ENCODE assay signal across 15 mouse cellular contexts in the genomic region with DNA sequence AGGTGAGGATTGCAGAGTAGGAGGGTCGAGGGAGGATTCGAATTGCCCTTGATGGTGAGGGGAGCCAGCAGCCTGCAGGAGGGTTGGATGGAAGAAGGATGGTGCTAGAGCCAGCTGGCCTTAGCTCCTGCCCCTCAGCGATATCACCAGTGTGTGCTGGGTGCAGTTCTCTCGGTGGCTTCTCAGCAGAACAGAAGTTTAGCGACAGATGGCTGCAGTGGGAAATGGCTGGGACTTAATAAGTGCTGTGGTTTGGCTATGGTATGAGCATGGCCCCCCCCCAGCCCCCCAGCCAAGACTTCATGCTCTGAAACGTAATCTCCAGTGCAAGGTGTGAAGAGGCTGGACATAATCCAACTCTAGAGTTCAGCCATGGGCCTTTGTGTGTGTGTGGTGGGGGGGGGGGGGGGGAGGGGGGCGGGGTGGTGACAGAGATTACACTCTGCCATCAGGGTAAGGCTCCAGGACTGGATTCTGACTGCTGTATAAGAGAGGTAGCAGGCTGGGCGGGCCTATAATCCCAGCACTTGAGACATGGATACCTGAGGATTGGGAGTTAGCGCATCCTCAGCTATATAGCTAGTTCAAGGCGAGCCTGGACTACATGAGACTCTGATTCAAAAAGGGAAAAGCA.
A peak's percentile ranks its signal among the peaks of the same experiment; 100 is the strongest.
DNase-seq lines count a peak whose midpoint lies in the region; ATAC-seq and TF ChIP-seq lines count a peak whose summit lies in the region.
"Had no signal": no experiment of that assay in that cellular context is flagged by ENCODE, and none has a peak within 500 bp of the region (broad histone marks: within the 10 kb centered on the region; RNA-seq: fewer than 3 reads in every experiment).

No protein-coding gene starts in this region.

- H3K4me3 ChIP-seq in forebrain, embryonic 10.5 days: no peak overlapping the region
- H3K4me3 ChIP-seq in forebrain, embryonic 11.5 days (ENCODE audit: low read depth, low read length): no peak overlapping the region
- H3K4me3 ChIP-seq in forebrain, embryonic 16.5 days (replicated peaks; ENCODE audit: low read length): no peak overlapping the region
- H3K4me3 ChIP-seq: limb, embryonic 15.5 days had no signal

- TF ChIP-seq CTCF in brain, embryonic 14.5 days (IDR thresholded peaks at IDR 0.05; ENCODE audit: borderline replicate concordance, extremely low read depth, insufficient read depth, insufficient read length): no peak

- no peak for DNase-seq in forebrain, embryonic 10.5 days (ENCODE audit: extremely low spot score, low spot score)
- no peak for DNase-seq in forebrain, embryonic 11.5 days (ENCODE audit: low spot score)
- DNase-seq in left cerebral cortex, postnatal 4 days: peak; percentile 59
- DNase-seq in left cerebral cortex, postnatal 10 days (ENCODE audit: extremely low spot score in 1 of 2, low spot score in 2 of 2): no peak
- DNase-seq in brain, embryonic 14.5 days (ENCODE audit: low read depth): peak; percentile 91
- no peak for DNase-seq in lung, postnatal 10 days
- no peak for DNase-seq in gastrocnemius, postnatal 25 days
- DNase-seq: cerebellum, adult 11-12 months; kidney, adult 2 months; kidney, postnatal 25 days; lung, adult 18-20 months; lung, postnatal 4 days; thymus, adult 18-20 months had no signal

- H3K9ac ChIP-seq in forebrain, embryonic 11.5 days (ENCODE audit: low read length): no peak overlapping the region
- H3K9ac ChIP-seq in forebrain, embryonic 16.5 days (replicated peaks; ENCODE audit: low read depth, low read length): no peak overlapping the region
- H3K9ac ChIP-seq: limb, embryonic 15.5 days had no signal

- peak overlapping the region; percentile 44; the same call in 1 of the 2 replicates for H3K27ac ChIP-seq in forebrain, embryonic 10.5 days
- H3K27ac ChIP-seq in forebrain, embryonic 11.5 days (ENCODE audit: low read depth, low read length): no peak overlapping the region
- peak overlapping the region; percentile 20 for H3K27ac ChIP-seq in forebrain, embryonic 16.5 days (ENCODE audit: low read length)
- H3K27ac ChIP-seq: limb, embryonic 15.5 days had no signal

- H3K4me2 ChIP-seq in forebrain, embryonic 11.5 days (ENCODE audit: low read depth, low read length, severe bottlenecking): no peak overlapping the region
- no peak overlapping the region for H3K4me2 ChIP-seq in forebrain, embryonic 16.5 days (ENCODE audit: low read length)
- H3K4me2 ChIP-seq: limb, embryonic 15.5 days had no signal

- no peak for TF ChIP-seq POLR2A in brain, embryonic 14.5 days (IDR thresholded peaks at IDR 0.05; ENCODE audit: borderline replicate concordance, extremely low read depth, insufficient read depth, insufficient read length, poor library complexity, severe bottlenecking)

- intact Hi-C loops in left cerebral cortex, postnatal 4 days (cut with DNase I): no loop called here
- intact Hi-C loops in left cerebral cortex, postnatal 10 days (cut with DNase I): no loop called here

- no peaks in the 10 kb centered on the region for H3K27me3 ChIP-seq in forebrain, embryonic 10.5 days (ENCODE audit: poor library complexity, severe bottlenecking)
- H3K27me3 ChIP-seq in forebrain, embryonic 11.5 days (ENCODE audit: control insufficient read depth, insufficient read depth, low read length): no peaks in the 10 kb centered on the region
- H3K27me3 ChIP-seq in forebrain, embryonic 16.5 days (replicated peaks; ENCODE audit: control insufficient read depth, insufficient read depth, low read length): no peaks in the 10 kb centered on the region
- H3K27me3 ChIP-seq: limb, embryonic 15.5 days had no signal

- WGBS in forebrain, embryonic 10.5 days: 81% methylated on average over 10 of the region's 10 CpGs
- WGBS in forebrain, embryonic 11.5 days: 73% methylated on average over 10 of the region's 10 CpGs
- WGBS in forebrain, embryonic 16.5 days: 47% methylated on average over 10 of the region's 10 CpGs

- no peaks in the 10 kb centered on the region for H3K9me3 ChIP-seq in forebrain, embryonic 10.5 days
- no peaks in the 10 kb centered on the region for H3K9me3 ChIP-seq in forebrain, embryonic 11.5 days (ENCODE audit: control insufficient read depth, low read length)
- no peaks in the 10 kb centered on the region for H3K9me3 ChIP-seq in forebrain, embryonic 16.5 days (ENCODE audit: control insufficient read depth, low read length)
- H3K9me3 ChIP-seq: limb, embryonic 15.5 days had no signal

- no peaks in the 10 kb centered on the region for H3K36me3 ChIP-seq in forebrain, embryonic 10.5 days (replicated peaks)
- no peaks in the 10 kb centered on the region for H3K36me3 ChIP-seq in forebrain, embryonic 11.5 days (ENCODE audit: control insufficient read depth, insufficient read depth, low read length)
- H3K36me3 ChIP-seq in forebrain, embryonic 16.5 days (ENCODE audit: control insufficient read depth, insufficient read depth): no peaks in the 10 kb centered on the region
- H3K36me3 ChIP-seq: limb, embryonic 15.5 days had no signal

- peaks cover 21% of the 10 kb centered on the region for H3K4me1 ChIP-seq in forebrain, embryonic 10.5 days
- no peaks in the 10 kb centered on the region for H3K4me1 ChIP-seq in forebrain, embryonic 11.5 days (replicated peaks; ENCODE audit: control insufficient read depth, insufficient read depth, low read length)
- peaks cover 13% of the 10 kb centered on the region for H3K4me1 ChIP-seq in forebrain, embryonic 16.5 days (replicated peaks; ENCODE audit: control insufficient read depth, insufficient read depth, low read length)

- ATAC-seq in forebrain, embryonic 11.5 days (replicated peaks; ENCODE audit: low FRiP score): no peak
- ATAC-seq in forebrain, embryonic 16.5 days: peak; percentile 86

Comparison
In these comparisons a context has a peak if more than half of its experiments do, and no peak if none do; other contexts are left out.
1. DNase-seq: peak in left cerebral cortex, postnatal 4 days (single experiment) and brain, embryonic 14.5 days (single experiment); none in forebrain, embryonic 10.5 days (single experiment), forebrain, embryonic 11.5 days (single experiment), left cerebral cortex, postnatal 10 days (0 of 2), lung, postnatal 10 days (single experiment) and gastrocnemius, postnatal 25 days (single experiment).